Mouse (Mus musculus): ENCODE measurements around the gene Rhox4d. TPM values are rescaled to one million over a fixed set of nuclear protein-coding genes. Genes with fewer than 3 reads are reported as not detected.

Rhox4d gene
- not detected in 2 replicates for polyA plus RNA-seq (2012; rRNA removed)

GRCm38 (mm10) chrX:37514059-37514458 lies at the start of gene Rhox4d:
TSS of gene Rhox4d (plus strand) at chrX:37514359.

GRCm38 (mm10) chrX:37480037-37480436 lies 34.1 kb upstream of the Rhox4d start, which contains the start of gene Rhox4c:
TSS of gene Rhox4c (plus strand) at chrX:37480337.

GRCm38 (mm10) chrX:37530152-37530551 lies 16.0 kb downstream of the Rhox4d start, which contains the start of gene Rhox2e:
TSS of gene Rhox2e (plus strand) at chrX:37530452.

GRCm38 (mm10) chrX:37541719-37542118 lies 27.6 kb downstream of the Rhox4d start, which contains the start of gene Rhox3e:
TSS of gene Rhox3e (plus strand) at chrX:37542019.

GRCm38 (mm10) chrX:37557112-37557511 lies 43.0 kb downstream of the Rhox4d start, which contains the start of gene Rhox4e:
TSS of gene Rhox4e (plus strand) at chrX:37557412.

Other genes starting within 250 kb of the Rhox4d start
- not detected in 2 replicates for gene Rhox4a, start 249.0 kb upstream of the Rhox4d start, polyA plus RNA-seq (2012; rRNA removed)
- not detected in 2 replicates for gene Rhox3a2, start 134.3 kb upstream of the Rhox4d start, polyA plus RNA-seq (2012; rRNA removed)
- gene Rhox4a2, start 123.5 kb upstream of the Rhox4d start, polyA plus RNA-seq (2012; rRNA removed): 0.06 and 0.21 TPM in 2 replicates
- not detected in 2 replicates for gene Rhox2b, start 102.3 kb upstream of the Rhox4d start, polyA plus RNA-seq (2012; rRNA removed)
- 0.28 TPM in 1 of 2 replicates, not detected in the other for gene Rhox4b, start 81.9 kb upstream of the Rhox4d start, polyA plus RNA-seq (2012; rRNA removed)
- gene Rhox2c, start 60.7 kb upstream of the Rhox4d start, polyA plus RNA-seq (2012; rRNA removed): 0.21 TPM in 1 of 2 replicates, not detected in the other
- gene Rhox3c, start 55.8 kb upstream of the Rhox4d start, polyA plus RNA-seq (2012; rRNA removed): not detected in 2 replicates
- not detected in 2 replicates for gene Rhox4c, start 34.0 kb upstream of the Rhox4d start, polyA plus RNA-seq (2012; rRNA removed)
- not detected in 2 replicates for gene Rhox2d, start 20.9 kb upstream of the Rhox4d start, polyA plus RNA-seq (2012; rRNA removed)
- gene Rhox2e, start 16.1 kb downstream of the Rhox4d start, polyA plus RNA-seq (2012; rRNA removed): not detected in 2 replicates
- not detected in 2 replicates for gene Rhox3e, start 27.7 kb downstream of the Rhox4d start, polyA plus RNA-seq (2012; rRNA removed)
- not detected in 2 replicates for gene Rhox4e, start 43.1 kb downstream of the Rhox4d start, polyA plus RNA-seq (2012; rRNA removed)
- gene Rhox2f, start 57.0 kb downstream of the Rhox4d start, polyA plus RNA-seq (2012; rRNA removed): not detected in 2 replicates
- not detected in 2 replicates for gene Rhox3f, start 66.6 kb downstream of the Rhox4d start, polyA plus RNA-seq (2012; rRNA removed)
- gene Rhox4f, start 93.3 kb downstream of the Rhox4d start, polyA plus RNA-seq (2012; rRNA removed): not detected in 2 replicates
- gene Rhox3g, start 114.3 kb downstream of the Rhox4d start, polyA plus RNA-seq (2012; rRNA removed): not detected in 2 replicates
- gene Rhox2g, start 129.1 kb downstream of the Rhox4d start, polyA plus RNA-seq (2012; rRNA removed): not detected in 2 replicates
- gene Rhox4g, start 137.0 kb downstream of the Rhox4d start, polyA plus RNA-seq (2012; rRNA removed): not detected in 2 replicates
- not detected in 2 replicates for gene Rhox3h, start 154.4 kb downstream of the Rhox4d start, polyA plus RNA-seq (2012; rRNA removed)
- not detected in 2 replicates for gene Rhox2h, start 158.9 kb downstream of the Rhox4d start, polyA plus RNA-seq (2012; rRNA removed)

Data from central nervous system, embryonic 14 days (tissue).